Mouse (Mus musculus): Measurements from ENCODE around the gene Gm28576. TPM values are rescaled to one million over a fixed set of nuclear protein-coding genes. Genes with fewer than 3 reads are reported as not detected.
"Not testable (repeated sequence)": the region's sequence is repeated elsewhere in the genome, so short reads cannot be mapped to it uniquely, and the experiment has no call there.

Gm28576 gene
- not detected in 2 replicates for polyA plus RNA-seq (2014; fragmentation: Nextera tagmentation; extraction: Ambion mirVana)

DNA sequence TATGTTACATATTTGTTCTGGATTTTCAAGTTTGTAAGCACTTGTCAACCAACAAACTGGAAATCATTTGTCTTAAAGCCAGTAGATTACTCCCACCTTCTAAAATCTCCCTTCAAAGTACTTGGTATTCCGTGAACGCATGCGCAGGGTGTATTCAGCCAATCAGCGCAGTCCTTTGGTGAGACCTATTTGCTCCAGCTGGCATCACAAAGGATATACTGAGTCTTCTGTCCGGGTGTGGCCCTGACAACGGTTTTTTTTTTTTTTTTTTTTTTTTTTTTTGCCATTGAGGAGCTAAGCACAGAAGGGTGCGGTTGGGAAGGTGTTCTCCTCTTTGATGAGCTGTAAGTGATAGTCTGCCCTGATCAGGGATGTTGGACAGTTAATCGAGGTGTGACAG, at the start of gene Gm28576:
TSS of gene Gm28576 (plus strand) at position 301 of the 400 bp plus-strand sequence.
- H3K27me3 ChIP-seq (ENCODE audit: control insufficient read depth, insufficient read depth, low read length); H3K9ac ChIP-seq (ENCODE audit: low read depth, low read length); H3K4me3 ChIP-seq (ENCODE audit: low read depth, low read length); ATAC-seq (replicated peaks; ENCODE audit: insufficient number of reproducible peaks, low FRiP score, low TSS enrichment); H3K27ac ChIP-seq (ENCODE audit: low read depth, low read length); H3K4me1 ChIP-seq (ENCODE audit: control insufficient read depth, insufficient read depth, low read length); H3K9me3 ChIP-seq (replicated peaks; ENCODE audit: control insufficient read depth, low read length); H3K4me2 ChIP-seq; H3K36me3 ChIP-seq (ENCODE audit: control insufficient read depth, insufficient read depth, low read length): not testable (repeated sequence)
- no CpG with 5 or more reads among the region's 8 CpGs for WGBS (ENCODE audit: insufficient replicate concordance)

Other genes starting within 250 kb of the Gm28576 start
- gene Gm20826, start 84.5 kb upstream of the Gm28576 start, polyA plus RNA-seq (2014; fragmentation: Nextera tagmentation; extraction: Ambion mirVana): not detected in 2 replicates